Mouse (Mus musculus) lung, embryonic 14.5 days (tissue): ENCODE results near the gene Taf3. TPM values are rescaled to one million over a fixed set of nuclear protein-coding genes. Genes with fewer than 3 reads are reported as not detected.

Experiments
- ATAC-seq: fragments of 200-750 bp; cut with Nextera tagmentation; 2 replicates; pipeline ENCODE4 v1.8.0; 2017; ENCODE audit warnings: mild to moderate bottlenecking, moderate TSS enrichment, moderate library complexity; ENCODE audit not compliant: insufficient read depth
- DNase-seq: peaks from one replicate; pipeline ENCODE4 v3.0.0-alpha.2; 2015
- H3K27ac ChIP-seq: fragments of 300-500 bp; sonication (generic); 2 replicates; pipeline ENCODE4 v1.5.1; 2014; ENCODE audit warnings: low read depth, mild to moderate bottlenecking, moderate library complexity
- H3K27me3 ChIP-seq: fragments of 300-500 bp; sonication (generic); 2 replicates; pipeline ENCODE4 v1.6.1; 2014; ENCODE audit warnings: low read length, control low read depth; ENCODE audit not compliant: insufficient read depth
- H3K36me3 ChIP-seq: fragments of 300-500 bp; sonication (generic); 2 replicates; pipeline ENCODE4 v1.6.1; 2014; ENCODE audit warnings: control low read depth; ENCODE audit not compliant: insufficient read depth
- H3K4me1 ChIP-seq: fragments of 300-500 bp; sonication (generic); 2 replicates; pipeline ENCODE4 v1.6.1; 2014; ENCODE audit warnings: antibody characterized with exemption, control low read depth; ENCODE audit not compliant: insufficient read depth
- H3K4me2 ChIP-seq: fragments of 300-500 bp; sonication (generic); 2 replicates; pipeline ENCODE4 v1.6.1; 2014; ENCODE audit warnings: mild to moderate bottlenecking
- H3K4me3 ChIP-seq: fragments of 300-500 bp; sonication (generic); 2 replicates; pipeline ENCODE4 v1.5.1; 2014; ENCODE audit warnings: low read depth, low read length
- H3K9ac ChIP-seq: fragments of 300-500 bp; sonication (generic); 2 replicates; pipeline ENCODE4 v1.6.1; 2014
- H3K9me3 ChIP-seq: fragments of 300-500 bp; sonication (generic); 2 replicates; pipeline ENCODE4 v1.6.1; 2016; ENCODE audit warnings: low read depth, low read length, control low read depth
- CTCF ChIP-seq: IDR thresholded peaks from 2 replicates; pipeline ENCODE4 v1.5.1; 2016; ENCODE audit warnings: antibody characterized with exemption, low read depth
- WGBS: fragments of 180-500 bp; shearing (Covaris S2); extraction: QIAGEN DNeasy Blood & Tissue Kit; methylation state at CpG from one replicate; pipeline ENCODE4 v1.1.7; 2014; 5-methylcytosine and 5-hydroxymethylcytosine counted together
- polyA plus RNA-seq: library from polyadenylated mRNA; unstranded; fragments of >200 nt; fragmentation: Nextera tagmentation; extraction: Ambion mirVana; gene quantifications from 2 replicates; pipeline ENCODE4 v1.2.1, GENCODE M21; 2014

The Taf3 gene
- polyA plus RNA-seq, 1 experiment from 2014 or later, result 16.0 TPM

DNA sequence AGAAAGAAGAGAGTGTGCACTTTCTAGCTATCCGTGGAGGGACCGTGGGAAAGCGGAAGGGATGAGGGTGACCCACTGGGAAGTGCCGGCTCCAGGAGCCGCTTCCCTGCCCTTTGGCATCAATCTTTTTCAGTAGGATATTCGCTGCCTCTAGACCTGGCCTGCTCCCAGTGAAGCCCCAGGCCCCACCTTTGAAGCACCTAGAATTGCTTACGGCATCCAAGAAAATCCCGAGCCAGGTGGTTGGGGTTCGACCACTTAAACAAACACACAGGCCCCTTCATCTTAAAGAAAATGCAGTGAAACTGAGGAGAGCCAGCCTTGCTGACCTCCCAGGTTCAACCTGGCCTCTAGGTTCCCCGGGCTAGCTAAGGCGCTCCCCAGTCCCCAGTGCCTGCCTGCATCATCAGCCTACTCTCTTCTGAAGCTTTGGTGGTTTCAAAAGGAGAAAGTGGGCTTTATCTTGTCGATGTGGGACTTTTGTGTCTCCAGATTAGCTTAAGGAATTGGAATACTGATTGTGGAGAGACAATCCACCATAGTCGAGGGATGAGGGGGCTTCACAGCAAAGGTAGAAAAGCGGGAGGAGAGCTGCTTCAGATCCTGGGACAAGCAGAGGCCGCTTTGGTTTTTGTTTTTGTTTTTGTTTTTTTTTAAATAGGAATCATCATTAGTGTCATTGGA, 163.7 kb downstream of the Taf3 start:
- Histone ChIP-seq H3K9me3 (no peaks in the 10 kb centered on the region), H3K27ac (no peak overlapping the region), H3K9ac (no peak overlapping the region), H3K27me3 (peaks cover 94% of the 10 kb centered on the region), H3K4me1 (peaks cover 7% of the 10 kb centered on the region; the same call in 1 of the 2 replicates), H3K36me3 (no peaks in the 10 kb centered on the region), H3K4me3 (peak overlapping the region; percentile 22; the same call in 1 of the 2 replicates), H3K4me2 (peak overlapping the region; percentile 59)
- ATAC-seq, result no peak
- 3% methylated on average over 15 of the region's 15 CpGs for WGBS
- DNase-seq, result no peak
- TF ChIP-seq CTCF, result no peak

DNA sequence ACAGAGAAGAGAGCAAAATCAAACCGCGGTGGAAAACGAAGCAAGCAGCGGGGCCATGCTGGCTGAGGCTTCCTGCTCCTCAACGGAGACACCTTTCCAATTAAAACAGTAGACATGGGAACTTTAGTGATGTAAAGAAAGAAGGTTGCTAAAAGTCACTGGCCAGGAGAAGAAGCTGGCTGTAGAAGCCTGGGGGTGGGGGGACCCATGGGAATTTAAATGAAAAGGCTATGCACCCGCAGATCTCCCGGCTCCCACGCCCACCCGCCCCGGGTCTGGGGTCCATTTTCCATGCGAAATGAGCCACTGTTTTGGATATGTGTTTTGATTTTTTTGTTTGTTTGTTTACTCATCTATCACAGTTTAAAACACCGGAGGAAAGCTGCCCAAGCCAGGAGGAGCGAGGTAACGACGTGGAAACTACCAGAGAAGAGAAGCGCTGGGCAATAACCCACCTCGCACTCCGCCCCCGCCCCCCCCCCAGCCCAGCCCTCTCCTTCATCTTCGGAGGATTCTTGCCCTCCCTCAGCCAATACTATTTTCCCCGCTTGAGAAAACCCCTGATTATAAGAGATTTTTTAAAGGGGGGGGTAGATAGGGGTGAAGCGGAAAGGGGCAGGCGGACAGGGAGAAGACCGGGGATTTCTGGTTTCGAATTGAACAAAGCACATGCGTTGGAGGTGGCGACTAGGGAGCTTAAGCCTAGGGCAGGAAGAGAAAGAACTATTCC, 164.4 kb downstream of the Taf3 start:
- DNase-seq (no peak), ATAC-seq (no peak)
- 1% methylated on average over 27 of the region's 27 CpGs for WGBS
- Histone ChIP-seq H3K27ac (no peak overlapping the region), H3K4me3 (peak overlapping the region; percentile 22), H3K4me1 (peaks cover 7% of the 10 kb centered on the region; the same call in 1 of the 2 replicates), H3K9ac (no peak overlapping the region), H3K9me3 (no peaks in the 10 kb centered on the region), H3K4me2 (peak overlapping the region; percentile 59), H3K27me3 (peaks cover 89% of the 10 kb centered on the region), H3K36me3 (no peaks in the 10 kb centered on the region)
- no peak for TF ChIP-seq CTCF

DNA sequence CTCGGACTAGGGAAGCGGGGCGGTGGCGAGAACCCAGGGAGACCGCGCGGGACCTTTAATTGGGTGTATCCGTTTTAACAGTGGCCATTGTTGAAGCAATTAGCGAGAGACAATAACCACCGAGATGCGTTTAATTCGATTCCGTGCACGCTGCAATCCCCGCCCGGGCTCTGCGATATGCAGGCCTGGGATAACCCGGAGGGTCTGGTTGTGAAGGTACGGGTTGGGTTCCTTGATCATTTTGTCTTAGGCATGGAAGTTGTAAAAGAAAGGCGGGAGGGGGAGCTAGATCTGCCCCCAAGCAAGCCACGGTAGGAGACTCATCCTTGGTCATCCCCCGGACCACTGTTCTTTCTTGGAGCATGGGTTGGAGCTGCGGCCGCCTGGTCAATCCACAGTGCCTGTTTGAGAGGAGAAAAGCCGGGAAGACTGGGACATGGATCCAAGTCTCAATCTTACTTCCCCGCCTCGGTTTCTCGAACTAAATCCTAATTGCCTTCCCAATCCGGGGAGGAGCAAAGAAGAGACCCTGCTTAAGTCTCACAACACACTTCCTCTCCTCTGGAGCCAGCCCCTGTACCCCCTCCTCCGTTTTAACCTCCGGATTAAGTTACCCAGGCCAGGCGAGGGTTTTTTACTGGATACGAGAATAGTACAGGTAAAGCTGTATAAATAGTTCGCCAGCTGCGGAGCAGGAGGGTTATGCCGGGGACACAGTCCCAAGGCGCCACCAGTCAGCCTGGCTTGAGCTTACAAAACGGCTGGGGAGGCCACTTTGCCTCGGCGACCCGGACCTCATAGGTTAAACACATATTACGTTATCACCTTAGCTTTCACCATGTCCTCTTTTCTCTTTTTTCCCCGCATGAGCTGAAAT, 165.2 kb downstream of the Taf3 start:
- Histone ChIP-seq H3K4me3 (peak overlapping the region; percentile 32), H3K36me3 (no peaks in the 10 kb centered on the region), H3K4me2 (peak overlapping the region; percentile 59), H3K4me1 (peaks cover 7% of the 10 kb centered on the region; the same call in 1 of the 2 replicates), H3K27me3 (peaks cover 84% of the 10 kb centered on the region), H3K9ac (peak overlapping the region; percentile 6; the same call in 1 of the 2 replicates), H3K9me3 (no peaks in the 10 kb centered on the region), H3K27ac (no peak overlapping the region)
- TF ChIP-seq CTCF, result no peak
- under 1% methylated on average over 43 of the region's 43 CpGs for WGBS
- DNase-seq (peak; percentile 51), ATAC-seq (no peak)

DNA sequence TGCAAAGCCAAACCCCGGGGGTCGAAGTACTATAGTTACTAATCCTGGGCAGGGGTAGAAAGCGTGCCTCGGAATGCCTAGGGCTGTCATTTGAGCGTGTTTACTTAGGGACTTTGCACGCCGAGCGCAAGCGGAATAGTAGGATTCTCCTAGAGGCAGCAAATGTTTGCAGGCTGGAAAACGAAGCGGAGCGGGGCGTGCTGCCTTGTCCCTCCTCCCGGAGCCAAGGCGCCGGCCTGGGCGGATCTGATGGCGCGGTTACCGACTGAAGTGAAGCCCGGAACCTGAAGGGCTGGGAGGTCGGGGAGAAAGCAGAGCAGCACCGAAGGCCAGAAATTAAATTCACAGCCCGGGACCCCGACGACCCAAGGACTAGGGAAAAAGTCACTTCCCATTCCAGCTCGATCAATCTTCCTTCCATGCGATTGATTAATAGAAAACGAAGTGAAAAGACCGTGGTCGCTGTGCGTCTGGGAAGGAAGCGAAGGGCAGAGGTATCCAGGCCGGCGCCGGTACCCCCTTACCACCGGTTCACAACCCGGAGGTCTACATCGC, 165.9 kb downstream of the Taf3 start:
- TF ChIP-seq CTCF, result no peak
- Histone ChIP-seq H3K9ac (peak overlapping the region; percentile 6; the same call in 1 of the 2 replicates), H3K4me2 (peak overlapping the region; percentile 59), H3K4me3 (peak overlapping the region; percentile 32), H3K27me3 (peaks cover 82% of the 10 kb centered on the region), H3K9me3 (no peaks in the 10 kb centered on the region), H3K27ac (no peak overlapping the region), H3K36me3 (no peaks in the 10 kb centered on the region), H3K4me1 (peaks cover 7% of the 10 kb centered on the region; the same call in 1 of the 2 replicates)
- DNase-seq (peak; percentile 73), ATAC-seq (no peak)
- WGBS, result under 1% methylated on average over 39 of the region's 39 CpGs

DNA sequence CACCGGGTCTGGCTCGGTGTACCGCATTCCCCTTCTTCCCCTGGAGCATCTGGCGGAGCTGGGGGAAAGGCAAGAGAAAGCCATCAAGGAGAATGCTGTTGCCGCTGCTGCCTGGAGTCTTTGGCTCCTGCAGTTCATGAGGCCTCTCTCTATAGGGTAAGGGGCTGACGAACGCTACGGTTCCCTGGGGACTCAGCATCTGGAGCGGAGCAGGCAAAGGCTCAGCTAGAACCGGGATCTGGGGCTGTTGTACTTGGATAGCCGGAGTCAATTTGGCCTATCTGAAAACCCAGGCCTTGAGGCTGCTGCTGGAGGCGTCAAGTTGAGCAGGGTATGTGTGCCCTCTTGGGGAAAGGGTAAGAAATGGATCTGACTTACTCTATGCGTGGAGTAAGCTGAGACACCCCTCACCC, 166.8 kb downstream of the Taf3 start:
- Histone ChIP-seq H3K36me3 (no peaks in the 10 kb centered on the region), H3K4me1 (peaks cover 7% of the 10 kb centered on the region; the same call in 1 of the 2 replicates), H3K9ac (peak overlapping the region; percentile 20; the same call in 1 of the 2 replicates), H3K9me3 (no peaks in the 10 kb centered on the region), H3K4me2 (peak overlapping the region; percentile 67), H3K27me3 (peaks cover 82% of the 10 kb centered on the region), H3K27ac (no peak overlapping the region), H3K4me3 (peak overlapping the region; percentile 35)
- peak; percentile 38 for DNase-seq
- ATAC-seq, result no peak; the same call in 1 of the 2 replicates
- 3% methylated on average over 13 of the region's 13 CpGs for WGBS
- TF ChIP-seq CTCF, result 0 out of 2 replicates have a peak, but pooled peaks have one; percentile 1

DNA sequence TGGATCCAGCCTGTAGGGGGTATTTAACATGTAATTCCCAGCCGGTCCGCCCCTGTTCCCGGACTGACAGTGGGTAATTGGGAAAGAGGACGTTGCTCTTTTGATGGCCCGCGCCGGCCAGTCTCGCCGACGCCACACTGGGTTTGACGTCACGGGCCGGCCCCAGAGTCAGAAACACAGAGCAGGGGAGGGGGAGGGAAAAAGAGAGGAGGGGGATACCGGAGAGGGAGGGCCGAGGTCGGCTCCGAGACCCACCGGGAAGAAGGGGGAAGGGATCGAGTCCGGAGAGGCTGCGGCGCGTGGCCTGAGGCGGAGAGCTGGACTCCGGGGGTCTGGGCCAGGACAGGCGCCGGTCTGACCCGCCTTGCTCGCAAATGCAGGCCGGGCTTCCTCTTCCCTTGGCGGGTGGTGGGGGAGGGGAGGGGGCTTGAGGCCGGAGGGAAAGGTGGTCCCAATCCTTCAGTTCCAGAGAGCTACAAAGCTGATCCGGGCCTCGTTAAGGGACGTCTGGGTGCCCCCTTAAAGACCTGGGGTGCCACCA, 167.3 kb downstream of the Taf3 start, which contains the start of gene 4930412O13Rik:
4930412O13Rik (plus strand) TSS at position 202 of the 541 bp plus-strand sequence.
- Histone ChIP-seq H3K4me3 (peak within 1 kb of the TSS; percentile 35), H3K9me3 (no peaks in the 10 kb centered on the region), H3K27ac (no peak within 1 kb of the TSS), H3K27me3 (peaks cover 82% of the 10 kb centered on the region), H3K9ac (peak within 1 kb of the TSS; percentile 20; the same call in 1 of the 2 replicates), H3K4me2 (peak within 1 kb of the TSS; percentile 98), H3K36me3 (no peaks in the 10 kb centered on the region), H3K4me1 (peaks cover 7% of the 10 kb centered on the region; the same call in 1 of the 2 replicates)
- peak; percentile 38 for DNase-seq
- TF ChIP-seq CTCF, result no peak
- WGBS, result 0% methylated on average over 32 of the region's 35 CpGs
- ATAC-seq, result no peak
